Comparison of ENCODE assay signal across 27 mouse cellular contexts in genomic region chr17:29800096-29800455, GRCm38 (mm10).
"Had no signal": no experiment of that assay in that cellular context is flagged by ENCODE, and none has a peak within 500 bp of the region (broad histone marks: within the 10 kb centered on the region; RNA-seq: fewer than 3 reads in every experiment).

No protein-coding gene starts in this region.

- H3K9me3 ChIP-seq: heart, embryonic 10.5 days; hindbrain, embryonic 12.5 days; intestine, embryonic 15.5 days; limb, embryonic 15.5 days; liver, embryonic 12.5 days had no signal

- H3K27me3 ChIP-seq: limb, embryonic 13.5 days had no signal

- H3K36me3 ChIP-seq: heart, embryonic 10.5 days; heart, embryonic 12.5 days; hindbrain, embryonic 10.5 days; hindbrain, embryonic 12.5 days; intestine, embryonic 15.5 days; limb, embryonic 13.5 days; limb, embryonic 15.5 days; liver, embryonic 12.5 days had no signal

- H3K4me2 ChIP-seq: heart, embryonic 12.5 days; hindbrain, embryonic 12.5 days; hindbrain, embryonic 14.5 days; intestine, embryonic 15.5 days; limb, embryonic 13.5 days; limb, embryonic 15.5 days; liver, embryonic 12.5 days had no signal

- H3K4me3 ChIP-seq: heart, embryonic 10.5 days; heart, embryonic 12.5 days; hindbrain, embryonic 10.5 days; hindbrain, embryonic 12.5 days; intestine, embryonic 15.5 days; layer of hippocampus, adult 2 months; limb, embryonic 13.5 days; limb, embryonic 15.5 days; liver, embryonic 12.5 days had no signal

- ATAC-seq: hindbrain, embryonic 16.5 days; inflammation-experienced regulatory T-cells, adult 6 months; intestine, embryonic 15.5 days; intestine, postnatal 0 days; liver, embryonic 12.5 days had no signal

- H3K27ac ChIP-seq: heart, embryonic 10.5 days; hindbrain, embryonic 10.5 days; hindbrain, embryonic 12.5 days; hindbrain, embryonic 14.5 days; intestine, embryonic 15.5 days; layer of hippocampus, adult 2 months; limb, embryonic 13.5 days; limb, embryonic 15.5 days; liver, embryonic 12.5 days; liver, embryonic 14.5 days had no signal

- H3K9ac ChIP-seq: heart, embryonic 12.5 days; hindbrain, embryonic 12.5 days; hindbrain, embryonic 14.5 days; intestine, embryonic 15.5 days; limb, embryonic 13.5 days; limb, embryonic 15.5 days; liver, embryonic 12.5 days; liver, embryonic 14.5 days had no signal

- DNase-seq: gastrocnemius, postnatal 14 days; gastrocnemius, postnatal 36 days; heart, adult 18-20 months; heart, postnatal 10 days; heart, postnatal 4 days; kidney, adult 18-20 months; kidney, adult 8-10 months; kidney, postnatal 10 days; kidney, postnatal 25 days; kidney, postnatal 4 days; layer of hippocampus, adult 9-11 months; layer of hippocampus, postnatal 36 days; left cerebral cortex, postnatal 4 days had no signal
